Mouse (Mus musculus) intestine, embryonic 14.5 days (tissue): ENCODE measurements at regions not wholly inside any gene's neighbourhood (a gene's known extent, or its start where the extent isn't known, plus 50 kb on each side); places are given as distances from the start of the nearest gene placed in this dataset.

Experiments used
- ATAC-seq: fragments of 200-750 bp; cut with Nextera tagmentation; replicated peaks from 2 replicates; pipeline ENCODE4 v1.8.0; 2017; ENCODE audit warnings: low read depth, moderate number of reproducible peaks, moderate TSS enrichment, moderate library complexity; ENCODE audit not compliant: low FRiP score, low TSS enrichment
- DNase-seq: peaks from one replicate; pipeline ENCODE4 v3.0.0-alpha.2; 2018; ENCODE audit warnings: low spot score
- H3K27ac ChIP-seq: fragments of 300-500 bp; sonication (generic); 2 replicates; pipeline ENCODE4 v1.5.1; 2014; ENCODE audit warnings: low read depth, mild to moderate bottlenecking, control low read depth
- H3K27me3 ChIP-seq: fragments of 300-500 bp; sonication (generic); replicated peaks from 2 replicates; pipeline ENCODE4 v1.6.1; 2014; ENCODE audit warnings: low read length, control low read depth; ENCODE audit not compliant: control insufficient read depth, insufficient read depth
- H3K36me3 ChIP-seq: fragments of 300-500 bp; sonication (generic); 2 replicates; pipeline ENCODE4 v1.6.1; 2014; ENCODE audit warnings: low read length, control low read depth; ENCODE audit not compliant: control insufficient read depth, insufficient read depth
- H3K4me1 ChIP-seq: fragments of 300-500 bp; sonication (generic); replicated peaks from 2 replicates; pipeline ENCODE4 v1.6.1; 2014; ENCODE audit warnings: low read length, control low read depth, mixed read lengths; ENCODE audit not compliant: control insufficient read depth, insufficient read depth
- H3K4me2 ChIP-seq: fragments of 300-500 bp; sonication (generic); 2 replicates; pipeline ENCODE4 v1.6.1; 2014; ENCODE audit warnings: low read length
- H3K4me3 ChIP-seq: fragments of 300-500 bp; sonication (generic); 2 replicates; pipeline ENCODE4 v1.5.1; 2014; ENCODE audit warnings: low read depth, low read length, control low read depth, mixed read lengths
- H3K9ac ChIP-seq: fragments of 300-500 bp; sonication (generic); 2 replicates; pipeline ENCODE4 v1.6.1; 2014; ENCODE audit warnings: mild to moderate bottlenecking, low read length
- H3K9me3 ChIP-seq: fragments of 300-500 bp; sonication (generic); 2 replicates; pipeline ENCODE4 v1.6.1; 2016; ENCODE audit warnings: low read length, control low read depth; ENCODE audit not compliant: control insufficient read depth
- WGBS: fragments of 180-500 bp; shearing (Covaris S2); extraction: QIAGEN DNeasy Blood & Tissue Kit; methylation state at CpG from one replicate; pipeline ENCODE4 v1.1.7; 2014; 5-methylcytosine and 5-hydroxymethylcytosine counted together

DNA sequence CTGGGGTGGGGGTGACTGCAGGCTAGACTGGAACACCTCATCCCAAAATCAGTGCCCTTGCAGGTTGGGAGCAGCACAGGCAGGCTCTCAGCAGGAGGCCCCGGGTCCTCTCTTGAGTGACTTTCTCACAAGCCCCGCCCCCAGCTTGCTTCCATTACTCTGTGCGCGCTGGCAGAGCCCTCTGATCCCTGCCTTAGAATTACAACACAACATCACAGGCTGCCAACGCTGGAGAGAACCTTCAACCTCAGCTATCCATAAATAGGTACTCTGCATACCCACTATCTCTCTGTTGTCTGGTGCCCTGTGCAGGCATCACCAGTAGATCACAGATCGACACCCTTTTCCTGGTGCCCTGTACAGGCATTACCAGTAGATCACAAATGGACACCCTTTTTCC lies 139.1 kb upstream of the Igsf21 start:
- ATAC-seq, result no peak
- no peaks in the 10 kb centered on the region for H3K27me3 ChIP-seq

DNA sequence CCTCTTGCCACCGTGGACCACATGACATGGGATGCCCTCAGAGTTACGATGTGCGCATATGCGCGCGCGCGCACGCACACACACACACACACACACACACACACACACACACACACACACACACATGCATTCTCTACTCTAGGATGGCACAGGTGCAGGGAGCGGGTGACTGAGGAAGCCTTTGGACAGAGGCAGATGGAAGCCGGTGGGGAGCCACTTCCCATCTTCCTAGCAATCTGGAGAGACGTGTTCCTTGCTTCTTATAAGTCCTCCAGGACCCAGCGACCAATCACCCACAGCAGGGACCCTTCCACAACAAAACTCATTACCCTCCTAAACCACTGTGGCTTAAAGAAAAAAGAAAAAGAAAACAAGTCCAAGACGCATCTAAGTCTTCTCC lies 138.6 kb upstream of the Igsf21 start:
- no peak for DNase-seq
- Histone ChIP-seq H3K27ac (no peak overlapping the region), H3K4me3 (no peak overlapping the region), H3K9me3 (no peaks in the 10 kb centered on the region), H3K36me3 (no peaks in the 10 kb centered on the region), H3K27me3 (no peaks in the 10 kb centered on the region), H3K4me1 (no peaks in the 10 kb centered on the region), H3K4me2 (no peak overlapping the region), H3K9ac (no peak overlapping the region)
- WGBS, result 91% methylated on average over 14 of the region's 14 CpGs
- ATAC-seq, result no peak

More for the DNA sequence above, 139.1 kb upstream of the Igsf21 start:
- Histone ChIP-seq H3K4me1 (no peaks in the 10 kb centered on the region), H3K9me3 (no peaks in the 10 kb centered on the region), H3K27ac (no peak overlapping the region), H3K36me3 (no peaks in the 10 kb centered on the region), H3K9ac (no peak overlapping the region), H3K4me2 (no peak overlapping the region), H3K4me3 (no peak overlapping the region)
- WGBS, result 45% methylated on average over 6 of the region's 6 CpGs
- no peak for DNase-seq

DNA sequence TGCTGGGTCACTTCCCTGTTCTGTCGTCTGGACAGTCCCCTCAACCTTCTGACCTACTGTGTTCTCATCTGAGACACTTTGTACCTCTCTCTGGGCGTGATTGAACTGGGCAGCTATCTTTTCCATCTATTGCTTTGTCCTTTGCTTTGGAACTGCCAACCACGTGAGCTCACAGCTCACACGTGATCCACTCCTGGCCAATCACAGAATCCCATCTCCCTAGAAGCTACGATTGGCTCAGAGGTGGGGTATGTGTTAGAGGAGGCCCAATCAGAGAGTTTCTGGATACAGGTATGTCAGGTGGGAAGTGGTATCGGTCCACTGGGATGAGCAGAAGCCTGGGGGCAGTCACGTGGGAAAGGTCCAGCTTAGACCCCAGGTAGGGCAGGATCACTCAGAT lies 137.0 kb upstream of the Igsf21 start:
- Histone ChIP-seq H3K9me3 (no peaks in the 10 kb centered on the region), H3K4me3 (no peak overlapping the region), H3K27me3 (no peaks in the 10 kb centered on the region), H3K36me3 (no peaks in the 10 kb centered on the region), H3K27ac (no peak overlapping the region), H3K9ac (no peak overlapping the region), H3K4me2 (no peak overlapping the region), H3K4me1 (no peaks in the 10 kb centered on the region)
- 76% methylated on average over 7 of the region's 7 CpGs for WGBS
- ATAC-seq (no peak), DNase-seq (no peak)

DNA sequence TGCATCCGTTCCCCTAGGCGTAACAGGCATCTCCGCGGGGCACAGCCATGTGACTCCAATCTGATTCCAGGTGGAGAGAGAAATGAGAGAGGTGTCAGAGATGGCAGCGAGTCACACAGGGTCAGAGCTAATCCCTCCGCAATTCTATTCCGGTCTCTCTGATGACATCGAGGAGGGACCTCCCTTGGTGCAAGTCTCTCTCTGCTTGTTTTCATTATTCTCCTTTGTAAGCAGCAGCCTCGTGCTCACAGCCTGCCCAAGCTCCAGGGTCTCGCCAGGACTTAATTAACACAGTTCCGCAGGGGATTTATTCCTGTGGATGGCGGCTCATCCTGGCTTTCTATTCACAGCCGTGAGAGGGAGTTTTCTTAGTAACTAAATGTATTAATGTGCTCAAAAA lies 134.1 kb upstream of the Igsf21 start:
- WGBS, result 28% methylated on average over 13 of the region's 13 CpGs
- Histone ChIP-seq H3K9me3 (no peaks in the 10 kb centered on the region), H3K4me3 (no peak overlapping the region), H3K4me2 (no peak overlapping the region), H3K9ac (no peak overlapping the region), H3K27ac (no peak overlapping the region), H3K36me3 (no peaks in the 10 kb centered on the region), H3K4me1 (no peaks in the 10 kb centered on the region), H3K27me3 (no peaks in the 10 kb centered on the region)
- no peak for ATAC-seq
- DNase-seq, result no peak

DNA sequence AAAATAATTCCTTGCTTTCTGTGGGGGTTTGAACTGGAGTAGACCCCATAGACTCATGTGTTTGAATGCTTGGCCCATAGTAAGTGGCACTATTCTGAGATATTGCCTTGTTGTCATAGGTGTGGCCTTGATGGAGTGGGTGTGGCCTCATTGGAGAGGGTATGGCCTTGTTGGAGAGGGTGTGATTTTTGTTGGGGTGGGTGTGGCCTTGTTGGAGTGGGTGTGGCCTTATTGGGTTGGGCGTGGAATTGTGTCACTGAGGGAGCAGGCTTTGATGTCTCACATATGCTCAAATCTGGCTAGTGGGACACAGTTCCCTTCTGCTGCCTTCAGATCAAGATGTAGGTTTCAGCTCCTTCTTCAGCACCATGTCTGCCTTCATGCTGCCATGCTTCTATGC lies 131.4 kb upstream of the Igsf21 start:
- Histone ChIP-seq H3K4me3 (no peak overlapping the region), H3K9ac (no peak overlapping the region), H3K9me3 (no peaks in the 10 kb centered on the region), H3K4me1 (no peaks in the 10 kb centered on the region), H3K27me3 (no peaks in the 10 kb centered on the region), H3K36me3 (no peaks in the 10 kb centered on the region), H3K27ac (no peak overlapping the region), H3K4me2 (no peak overlapping the region)
- ATAC-seq (no peak), DNase-seq (no peak)
- 80% methylated on average over 1 of the region's 1 CpGs for WGBS

DNA sequence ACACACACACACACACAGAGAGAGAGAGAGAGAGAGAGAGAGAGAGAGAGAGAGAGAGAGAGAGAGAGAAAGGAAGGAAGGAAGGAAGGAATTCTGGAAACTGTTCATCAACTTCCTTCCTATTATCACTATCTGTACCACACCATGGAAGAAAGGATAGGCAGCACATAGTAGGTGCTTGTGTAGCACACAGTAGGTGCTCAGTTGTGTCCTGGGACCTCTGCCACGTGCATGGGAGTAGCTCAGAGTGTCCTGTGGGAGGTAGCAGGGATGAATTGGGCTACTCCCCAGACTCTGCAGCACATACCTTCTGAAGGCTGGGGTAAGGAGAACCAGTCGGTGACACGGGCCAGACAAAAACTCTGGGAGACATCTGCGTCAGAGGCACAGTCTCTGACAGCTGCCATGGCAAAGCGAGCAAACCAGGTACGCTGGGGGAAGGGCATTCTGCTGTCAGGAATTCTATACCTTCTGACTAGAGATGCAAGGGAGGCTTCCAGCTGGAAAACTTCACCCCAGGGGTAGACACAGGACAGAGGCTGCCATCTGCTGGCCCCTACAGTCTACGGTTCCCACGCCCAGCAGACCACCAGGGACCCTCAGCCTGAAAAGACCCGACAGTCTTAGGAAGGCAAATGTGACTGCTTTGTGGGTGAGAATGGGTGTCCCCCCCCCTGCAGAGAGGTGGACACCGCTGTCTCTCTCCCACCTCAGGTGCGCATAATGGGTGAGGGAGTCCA lies 126.2 kb upstream of the Igsf21 start:
- H3K9me3 ChIP-seq, result no peaks in the 10 kb centered on the region
- no peak for ATAC-seq
- H3K36me3 ChIP-seq, result no peaks in the 10 kb centered on the region
- no peaks in the 10 kb centered on the region for H3K27me3 ChIP-seq
- DNase-seq, result peak; percentile 53
- H3K27ac ChIP-seq, result no peak overlapping the region
- WGBS, result 46% methylated on average over 11 of the region's 11 CpGs
- no peak overlapping the region for H3K9ac ChIP-seq
- H3K4me2 ChIP-seq, result no peak overlapping the region
- H3K4me1 ChIP-seq, result no peaks in the 10 kb centered on the region
- no peak overlapping the region for H3K4me3 ChIP-seq

DNA sequence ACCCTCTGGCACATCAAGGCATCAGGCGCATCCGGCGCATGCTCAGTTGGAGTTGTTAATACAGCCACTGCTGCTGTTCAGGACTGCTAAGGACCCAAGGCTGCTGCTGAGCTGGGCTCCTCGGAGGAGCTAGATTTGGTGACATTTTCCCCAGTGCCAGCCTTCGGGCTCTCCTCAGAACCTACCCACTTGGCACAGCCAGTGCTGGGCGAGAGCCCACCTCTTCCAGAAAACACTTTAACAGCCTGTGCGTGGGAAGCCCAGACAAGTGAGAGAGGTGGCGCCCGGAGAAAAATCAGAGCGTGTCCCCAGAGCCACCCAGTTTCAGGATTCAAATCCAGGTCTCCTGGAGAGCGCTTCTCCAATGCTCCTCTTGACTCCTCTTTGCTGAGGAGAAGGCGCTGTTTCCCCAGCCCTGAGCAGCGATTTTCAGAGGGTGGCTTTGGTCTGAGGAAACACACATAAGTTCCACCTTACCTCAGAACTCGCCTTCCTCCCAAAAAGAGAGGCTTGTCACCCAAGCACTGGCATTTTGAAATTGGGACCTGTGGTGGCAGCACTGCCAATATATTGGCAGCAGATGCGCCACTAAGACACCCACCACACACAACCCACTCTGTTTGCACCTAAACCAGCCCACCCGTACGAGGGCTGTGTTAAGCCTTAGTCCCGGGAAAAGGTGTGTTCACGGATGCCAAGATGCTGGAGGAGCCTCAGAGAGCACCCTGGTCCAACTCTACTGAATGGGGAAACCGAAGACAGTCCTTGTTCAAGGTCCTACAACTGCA lies 125.0 kb upstream of the Igsf21 start:
- no peaks in the 10 kb centered on the region for H3K4me1 ChIP-seq
- no peak overlapping the region for H3K4me2 ChIP-seq
- no peak overlapping the region for H3K4me3 ChIP-seq
- H3K9ac ChIP-seq, result no peak overlapping the region
- WGBS, result 85% methylated on average over 20 of the region's 20 CpGs
- H3K27me3 ChIP-seq, result no peaks in the 10 kb centered on the region
- no peaks in the 10 kb centered on the region for H3K36me3 ChIP-seq
- no peaks in the 10 kb centered on the region for H3K9me3 ChIP-seq
- DNase-seq (no peak), ATAC-seq (no peak)
- no peak overlapping the region for H3K27ac ChIP-seq

DNA sequence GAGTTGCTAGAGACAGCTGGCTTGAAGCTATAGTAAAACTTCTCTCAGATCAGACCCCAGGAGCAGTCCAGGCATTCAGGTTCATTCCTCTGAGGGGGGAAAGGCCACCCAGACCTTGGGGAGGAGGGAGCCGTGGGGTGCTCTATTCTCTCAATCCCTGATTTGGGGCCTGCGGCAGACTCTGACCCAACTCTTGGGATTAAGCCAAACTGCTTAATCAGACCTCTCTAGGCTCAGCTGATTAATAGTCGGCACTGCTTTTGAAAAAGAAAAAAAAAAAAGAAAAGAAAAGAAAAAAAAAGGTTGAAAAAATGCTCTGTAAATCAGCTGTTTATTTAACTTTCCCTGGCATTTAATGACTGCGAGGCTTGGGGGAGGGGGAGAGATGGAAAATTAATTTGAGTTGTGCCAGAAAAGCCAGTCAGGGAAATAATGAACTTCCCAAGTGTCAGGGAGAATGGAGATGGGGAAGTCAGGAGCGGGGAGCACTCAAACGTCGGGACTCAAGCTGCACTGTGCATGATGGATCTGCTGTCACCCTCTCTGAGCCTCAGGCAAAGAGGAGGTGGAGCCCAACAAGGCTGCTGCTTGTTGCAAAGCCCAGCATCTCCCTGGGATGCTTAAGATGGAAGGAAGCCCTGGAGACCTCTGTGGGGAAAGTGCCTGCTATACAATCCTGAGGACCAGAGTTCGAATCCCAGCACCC lies 120.5 kb upstream of the Igsf21 start:
- Histone ChIP-seq H3K27me3 (no peaks in the 10 kb centered on the region), H3K36me3 (no peaks in the 10 kb centered on the region), H3K4me1 (no peaks in the 10 kb centered on the region), H3K9ac (no peak overlapping the region), H3K27ac (no peak overlapping the region), H3K4me2 (no peak overlapping the region), H3K4me3 (no peak overlapping the region), H3K9me3 (no peaks in the 10 kb centered on the region)
- 32% methylated on average over 8 of the region's 8 CpGs for WGBS
- ATAC-seq (no peak), DNase-seq (no peak)
